Mouse (Mus musculus): Measurements from ENCODE around the gene Taf6l.
"Not testable (repeated sequence)": the region's sequence is repeated elsewhere in the genome, so short reads cannot be mapped to it uniquely, and the experiment has no call there.

Gene Taf6l

DNA sequence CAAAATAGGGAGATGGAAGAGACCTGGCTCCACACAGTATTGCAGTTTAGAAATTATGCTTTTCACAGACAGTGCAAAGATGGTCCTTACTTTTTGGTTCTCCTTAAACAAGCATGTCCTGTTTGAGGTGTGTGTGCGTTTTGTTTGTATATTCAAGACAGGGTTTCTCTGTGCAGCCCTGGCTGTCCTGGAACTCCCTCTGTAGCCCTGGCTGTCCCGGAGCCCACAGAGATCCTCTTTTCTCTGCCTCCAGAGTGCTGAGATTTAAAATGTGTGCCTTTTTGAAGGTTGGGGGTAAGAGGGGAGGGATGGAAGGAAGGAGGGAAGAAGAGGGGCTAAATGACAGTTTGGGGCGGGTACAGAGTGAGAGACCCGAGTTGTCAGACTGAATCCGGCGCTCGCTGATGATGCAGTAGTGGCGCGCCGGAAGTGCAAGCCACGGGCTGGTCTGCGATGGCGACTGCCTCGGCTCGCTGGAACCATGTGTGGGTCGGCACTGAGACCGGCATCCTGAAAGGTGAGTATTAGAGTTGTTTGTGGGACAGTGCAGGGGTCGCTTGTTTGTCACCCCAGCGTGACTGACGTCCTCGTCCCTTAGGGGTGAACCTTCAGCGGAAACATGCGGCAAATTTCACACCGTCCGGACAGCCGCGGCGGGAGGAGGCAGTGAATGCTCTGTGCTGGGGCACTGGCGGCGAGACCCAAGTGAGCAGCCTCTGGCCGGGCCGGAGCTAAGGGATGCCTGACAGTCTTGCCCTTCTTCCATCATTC, 50.6 kb downstream of the Taf6l start, which contains the start of gene Wdr74:
TSS of gene Wdr74 (plus strand) at position 439 of the 771 bp plus-strand sequence.
- peak; percentile 92 for DNase-seq

- no peak for DNase-seq
These were observed 51.9 kb downstream of the Taf6l start for GRCm38 (mm10) chr19:8734334-8734733.

GRCm38 (mm10) chr19:8728335-8729099, 57.7 kb downstream of the Taf6l start:
- DNase-seq, result not testable (repeated sequence)

- DNase-seq, result no peak
These were observed 58.6 kb downstream of the Taf6l start for GRCm38 (mm10) chr19:8727495-8728114.

GRCm38 (mm10) chr19:8726609-8727390, 59.4 kb downstream of the Taf6l start:
- no peak for DNase-seq

DNA sequence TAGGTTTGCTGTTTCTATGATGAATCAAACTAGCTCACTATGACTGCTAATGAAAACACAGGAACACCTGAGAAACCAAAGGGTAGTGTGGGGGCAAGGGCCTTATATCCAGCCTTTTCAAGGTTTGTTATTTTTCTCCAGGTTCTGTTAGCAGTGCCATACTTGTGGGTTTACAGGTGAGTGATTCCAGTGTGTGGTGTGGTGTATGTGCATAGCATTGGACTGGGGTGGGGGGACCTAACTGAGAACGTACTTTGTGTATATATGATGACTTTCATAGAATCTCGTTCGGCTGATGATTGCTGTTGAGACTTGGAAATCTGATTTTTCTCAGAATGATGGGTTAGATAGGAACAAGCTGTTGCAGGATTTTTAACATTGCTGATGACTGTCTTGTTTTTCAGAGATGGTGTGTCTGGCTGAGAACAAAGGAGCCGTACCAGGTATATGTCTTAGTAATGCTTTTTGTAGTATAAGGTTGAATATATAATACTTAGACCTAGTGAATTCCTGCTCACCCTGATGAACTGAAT, 61.1 kb downstream of the Taf6l start:
- no peak for DNase-seq
